28 mouse cellular contexts compared by ENCODE assay signal in genomic region chr7:128438131-128438530, GRCm38 (mm10).
"Had no signal": no experiment of that assay in that cellular context is flagged by ENCODE, and none has a peak within 500 bp of the region (broad histone marks: within the 10 kb centered on the region; RNA-seq: fewer than 3 reads in every experiment).

No protein-coding gene starts in this region.

- H3K9me3 ChIP-seq: embryonic facial prominence, embryonic 10.5 days; embryonic facial prominence, embryonic 13.5 days; embryonic facial prominence, embryonic 15.5 days; forebrain, embryonic 10.5 days; forebrain, embryonic 12.5 days; forebrain, embryonic 13.5 days; forebrain, embryonic 15.5 days had no signal

- H3K27ac ChIP-seq: embryonic facial prominence, embryonic 10.5 days; embryonic facial prominence, embryonic 12.5 days; embryonic facial prominence, embryonic 13.5 days; embryonic facial prominence, embryonic 15.5 days; forebrain, embryonic 10.5 days; forebrain, embryonic 12.5 days; forebrain, embryonic 13.5 days; forebrain, embryonic 15.5 days; gastrocnemius, adult 2 months; heart, adult 2 months had no signal

- H3K27me3 ChIP-seq: embryonic facial prominence, embryonic 12.5 days; embryonic facial prominence, embryonic 13.5 days; embryonic facial prominence, embryonic 15.5 days; forebrain, embryonic 12.5 days; forebrain, embryonic 13.5 days; forebrain, embryonic 15.5 days had no signal

- DNase-seq: cerebellum, adult 2 months; cerebellum, adult 8-10 months; cerebellum, adult 9-10 months; cerebellum, adult 9-11 months; cerebellum, postnatal 10 days; cerebellum, postnatal 14 days; cerebellum, postnatal 25 days; cerebellum, postnatal 36 days; embryo, embryonic 11 days; forebrain, postnatal 0 days; gastrocnemius, adult 2 months; gastrocnemius, postnatal 10 days; gastrocnemius, postnatal 14 days; gastrocnemius, postnatal 25 days; gastrocnemius, postnatal 36 days; heart, adult 18-20 months; heart, adult 2 months had no signal

- H3K9ac ChIP-seq: embryonic facial prominence, embryonic 12.5 days; embryonic facial prominence, embryonic 13.5 days; embryonic facial prominence, embryonic 15.5 days; forebrain, embryonic 12.5 days; forebrain, embryonic 13.5 days; forebrain, embryonic 15.5 days; forebrain, postnatal 0 days had no signal

- ATAC-seq: forebrain, embryonic 13.5 days; forebrain, embryonic 14.5 days; forebrain, embryonic 15.5 days; forebrain, embryonic 16.5 days; forebrain, postnatal 0 days had no signal

- H3K4me2 ChIP-seq: embryonic facial prominence, embryonic 12.5 days; embryonic facial prominence, embryonic 13.5 days; embryonic facial prominence, embryonic 15.5 days; forebrain, embryonic 12.5 days; forebrain, embryonic 13.5 days; forebrain, embryonic 15.5 days had no signal

- H3K4me3 ChIP-seq: embryonic facial prominence, embryonic 10.5 days; embryonic facial prominence, embryonic 12.5 days; embryonic facial prominence, embryonic 13.5 days; embryonic facial prominence, embryonic 15.5 days; erythroblast, embryonic 14.5 days; forebrain, embryonic 10.5 days; forebrain, embryonic 12.5 days; forebrain, embryonic 13.5 days; forebrain, embryonic 15.5 days; gastrocnemius, adult 2 months; heart, adult 2 months had no signal

- H3K4me1 ChIP-seq: embryonic facial prominence, embryonic 10.5 days; embryonic facial prominence, embryonic 12.5 days; embryonic facial prominence, embryonic 13.5 days; embryonic facial prominence, embryonic 15.5 days; forebrain, embryonic 10.5 days; forebrain, embryonic 12.5 days; forebrain, embryonic 13.5 days; forebrain, embryonic 15.5 days had no signal
